Mouse (Mus musculus) midbrain, embryonic 16.5 days (tissue): ENCODE measurements around the gene F830045P16Rik. TPM values are rescaled to one million over a fixed set of nuclear protein-coding genes. Genes with fewer than 3 reads are reported as not detected.
"Not testable (repeated sequence)": the region's sequence is repeated elsewhere in the genome, so short reads cannot be mapped to it uniquely, and the experiment has no call there.

Experiments used
- ATAC-seq: fragments of 200-750 bp; cut with Nextera tagmentation; 2 replicates; pipeline ENCODE4 v1.8.0; 2017; ENCODE audit warnings: moderate TSS enrichment
- H3K27ac ChIP-seq: fragments of 300-500 bp; sonication (generic); 2 replicates; pipeline ENCODE4 v1.5.1; 2014; ENCODE audit warnings: mild to moderate bottlenecking, low read length, mixed read lengths
- H3K27me3 ChIP-seq: fragments of 300-500 bp; sonication (generic); 2 replicates; pipeline ENCODE4 v1.6.1; 2014; ENCODE audit warnings: low read depth, low read length, mixed read lengths; ENCODE audit not compliant: control insufficient read depth, insufficient read depth
- H3K36me3 ChIP-seq: fragments of 300-500 bp; sonication (generic); 2 replicates; pipeline ENCODE4 v1.6.1; 2014; ENCODE audit warnings: mild to moderate bottlenecking, low read length, moderate library complexity, mixed read lengths; ENCODE audit not compliant: control insufficient read depth, insufficient read depth
- H3K4me1 ChIP-seq: fragments of 300-500 bp; sonication (generic); 2 replicates; pipeline ENCODE4 v1.6.1; 2014; ENCODE audit warnings: mild to moderate bottlenecking, low read length, mixed read lengths; ENCODE audit not compliant: control insufficient read depth, insufficient read depth
- H3K4me2 ChIP-seq: fragments of 300-500 bp; sonication (generic); 2 replicates; pipeline ENCODE4 v1.6.1; 2014; ENCODE audit warnings: mild to moderate bottlenecking, low read length, mixed read lengths
- H3K4me3 ChIP-seq: fragments of 300-500 bp; sonication (generic); 2 replicates; pipeline ENCODE4 v1.5.1; 2014; ENCODE audit warnings: low read depth, mild to moderate bottlenecking, low read length, moderate library complexity, mixed read lengths
- H3K9ac ChIP-seq: fragments of 300-500 bp; sonication (generic); 2 replicates; pipeline ENCODE4 v1.6.1; 2014; ENCODE audit warnings: low read depth, low read length, mixed read lengths
- H3K9me3 ChIP-seq: fragments of 300-500 bp; sonication (generic); replicated peaks from 2 replicates; pipeline ENCODE4 v1.6.1; 2014; ENCODE audit warnings: mild to moderate bottlenecking, low read length, mixed read lengths; ENCODE audit not compliant: control insufficient read depth, poor library complexity, severe bottlenecking
- WGBS: fragments of 180-500 bp; shearing (Covaris S2); extraction: QIAGEN DNeasy Blood & Tissue Kit; methylation state at CpG from one replicate; pipeline ENCODE4 v1.1.7; 2014; 5-methylcytosine and 5-hydroxymethylcytosine counted together
- polyA plus RNA-seq: library from polyadenylated mRNA; unstranded; fragments of >200 nt; fragmentation: Nextera tagmentation; extraction: Ambion mirVana; gene quantifications from 2 replicates; pipeline ENCODE4 v1.2.1, GENCODE M21; 2015

F830045P16Rik gene
- polyA plus RNA-seq, 1 experiment from 2014 or later, result not detected

DNA sequence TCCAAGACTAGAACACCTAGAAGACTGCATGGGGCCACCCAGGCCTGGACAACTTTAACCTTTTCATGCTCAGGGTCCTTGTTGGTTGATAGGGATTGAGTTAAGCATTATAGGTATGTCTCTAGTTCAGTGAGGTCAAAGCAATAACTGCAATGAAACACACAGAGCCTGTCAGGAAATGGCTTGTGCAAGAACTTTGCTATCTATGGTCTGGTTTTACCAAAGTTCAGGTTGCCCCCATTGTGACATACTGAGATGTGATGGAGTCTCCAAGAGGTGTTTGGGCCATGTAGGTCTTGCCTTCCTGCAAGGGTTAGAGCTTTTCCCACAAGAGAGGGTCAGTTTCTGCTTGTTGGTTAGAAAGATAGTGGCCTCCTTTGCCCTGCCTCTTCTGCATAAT lies 10.8 kb downstream of the F830045P16Rik start:
- Histone ChIP-seq H3K27me3 (no peaks in the 10 kb centered on the region), H3K27ac (no peak overlapping the region)

DNA sequence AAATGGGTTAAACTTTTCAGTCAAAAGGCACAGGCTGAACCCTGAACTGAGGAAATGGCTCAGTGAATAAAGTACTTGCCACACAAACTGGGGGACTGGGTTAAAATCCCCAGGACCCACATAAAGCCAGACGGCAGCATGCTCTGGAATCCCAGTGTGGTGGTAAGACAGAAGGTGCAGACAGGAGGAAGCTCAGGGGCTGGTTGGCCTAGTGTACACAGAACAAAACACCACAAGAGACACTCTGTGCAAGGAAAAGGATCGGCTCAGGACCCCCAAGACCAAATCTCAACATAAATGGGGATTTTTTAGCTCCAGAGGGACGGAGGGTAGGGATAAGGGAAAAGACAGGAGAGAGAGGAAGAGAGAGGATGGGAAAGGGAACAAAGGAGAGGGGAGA lies 17.9 kb downstream of the F830045P16Rik start:
- H3K36me3 ChIP-seq, result no peaks in the 10 kb centered on the region
- no peak overlapping the region for H3K4me2 ChIP-seq
- no peak overlapping the region for H3K27ac ChIP-seq
- H3K27me3 ChIP-seq, result no peaks in the 10 kb centered on the region
- H3K9me3 ChIP-seq, result no peaks in the 10 kb centered on the region
- 0 out of 2 replicates have a peak, but pooled peaks cover 4% of the 10 kb centered on the region for H3K4me1 ChIP-seq
- no peak overlapping the region for H3K4me3 ChIP-seq
- no peak for ATAC-seq
- 60% methylated on average over 3 of the region's 3 CpGs for WGBS
- H3K9ac ChIP-seq, result no peak overlapping the region

More for the DNA sequence above, 10.8 kb downstream of the F830045P16Rik start:
- no peak for ATAC-seq
- Histone ChIP-seq H3K4me3 (no peak overlapping the region), H3K4me1 (no peaks in the 10 kb centered on the region), H3K9ac (no peak overlapping the region), H3K4me2 (no peak overlapping the region), H3K9me3 (no peaks in the 10 kb centered on the region), H3K36me3 (no peaks in the 10 kb centered on the region)

DNA sequence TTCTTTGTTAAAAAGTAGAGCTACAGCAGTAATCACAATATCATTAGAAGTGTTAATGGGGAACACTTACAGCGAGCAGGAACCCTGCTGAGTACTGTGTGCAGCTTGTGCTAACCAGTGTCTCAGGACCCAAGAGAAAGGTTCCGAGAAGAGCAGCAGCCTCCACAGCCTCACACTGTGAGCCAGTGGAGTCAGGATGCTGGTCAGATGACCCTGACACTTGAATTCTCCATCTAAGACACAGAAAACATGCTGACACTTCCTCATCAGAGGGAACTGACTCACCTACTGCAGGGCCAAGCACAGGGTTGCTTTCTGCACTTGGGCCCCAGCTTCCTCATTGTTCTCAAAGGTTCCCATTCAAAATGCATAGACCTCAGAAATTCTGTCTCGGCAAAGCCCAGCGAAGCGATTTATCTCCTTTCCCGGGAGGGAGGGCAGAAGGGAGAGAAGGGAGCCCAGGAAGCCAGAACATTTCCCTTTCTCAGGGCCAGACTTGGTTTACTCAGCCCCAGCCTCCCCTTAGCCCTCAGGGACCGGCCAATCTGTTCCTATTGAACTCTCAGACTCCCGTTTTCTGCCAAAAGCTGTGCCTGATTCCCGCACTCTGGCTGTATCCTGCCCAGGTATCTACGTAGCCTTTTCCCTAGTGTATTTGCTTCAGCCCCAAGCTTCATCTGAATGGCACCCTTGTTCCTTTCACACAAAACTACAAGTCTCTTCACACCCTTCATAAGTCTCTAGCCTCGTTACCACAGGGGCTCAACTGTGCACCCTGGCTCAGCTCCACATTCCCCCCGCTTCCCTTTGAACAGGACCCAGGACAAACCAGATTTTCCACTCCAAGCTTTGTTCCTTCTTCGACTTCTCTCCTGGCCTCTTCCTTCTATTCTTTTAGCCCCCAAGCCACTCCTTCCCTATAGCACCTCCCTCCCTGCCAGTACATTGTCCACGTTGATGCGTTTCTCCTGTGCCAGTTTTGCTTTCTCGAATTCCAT lies 21.2 kb downstream of the F830045P16Rik start:
- Histone ChIP-seq H3K36me3 (no peaks in the 10 kb centered on the region), H3K4me1 (0 out of 2 replicates have a peak, but pooled peaks cover 4% of the 10 kb centered on the region), H3K9ac (no peak overlapping the region), H3K4me3 (no peak overlapping the region), H3K27ac (no peak overlapping the region), H3K27me3 (no peaks in the 10 kb centered on the region), H3K9me3 (no peaks in the 10 kb centered on the region), H3K4me2 (no peak overlapping the region)
- ATAC-seq, result no peak
- WGBS, result 33% methylated on average over 16 of the region's 16 CpGs

DNA sequence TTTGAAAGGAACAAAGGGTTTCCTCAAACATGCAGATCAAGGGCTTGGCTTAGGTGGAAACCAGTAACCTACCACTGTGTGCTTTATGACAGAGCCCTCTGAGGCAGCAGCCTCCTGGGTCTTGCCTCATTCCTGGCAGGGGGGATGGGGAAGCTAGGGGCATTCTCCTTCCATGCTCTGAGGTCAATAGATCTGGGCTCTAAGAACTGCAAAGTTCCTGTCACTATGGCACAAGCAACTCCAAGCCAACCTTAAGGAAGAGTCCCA lies 22.1 kb downstream of the F830045P16Rik start:
- no peak overlapping the region for H3K4me3 ChIP-seq

DNA sequence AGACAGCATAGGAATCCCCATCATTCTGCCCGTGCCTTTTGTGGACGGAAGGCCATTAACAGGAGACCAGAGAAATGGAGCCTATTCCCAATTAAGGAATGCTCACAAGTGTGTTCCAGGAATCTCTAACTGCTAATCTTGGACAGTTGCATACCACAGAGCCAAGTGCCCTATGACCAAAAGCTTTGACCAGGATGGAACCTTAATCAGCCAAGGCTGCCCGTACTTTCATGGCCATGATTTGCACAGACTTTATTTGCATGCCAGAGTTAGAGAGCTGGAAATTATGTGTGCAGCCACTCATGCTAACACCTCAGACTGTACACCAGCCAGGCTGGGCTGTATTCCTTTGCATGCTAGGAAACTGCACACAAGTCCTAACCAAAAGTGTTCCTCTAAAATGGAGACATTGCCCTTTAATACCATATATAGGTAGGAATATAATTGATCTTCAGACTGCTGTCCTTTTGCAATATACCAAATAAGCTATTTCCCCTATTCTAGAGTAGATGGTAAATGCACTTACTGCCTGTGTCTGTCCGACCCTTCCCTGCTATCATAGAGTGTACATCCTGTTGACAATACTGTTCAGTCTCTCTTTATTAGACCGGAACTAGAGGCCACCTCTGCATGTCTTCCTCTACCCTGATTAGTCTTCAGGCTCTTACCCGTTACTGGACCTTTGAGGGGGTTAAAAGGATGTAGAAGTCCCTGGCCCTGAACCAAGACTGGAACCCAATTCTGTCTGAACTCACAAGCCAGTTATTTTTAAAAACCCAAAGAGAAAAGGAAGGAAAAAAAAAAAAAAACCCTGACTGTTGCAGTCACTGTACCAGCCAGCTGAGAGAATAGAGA lies 22.6 kb downstream of the F830045P16Rik start:
- H3K9me3 ChIP-seq, result no peaks in the 10 kb centered on the region
- no peaks in the 10 kb centered on the region for H3K36me3 ChIP-seq
- no peak overlapping the region for H3K4me2 ChIP-seq
- no peak for ATAC-seq
- H3K4me1 ChIP-seq, result 0 out of 2 replicates have a peak, but pooled peaks cover 4% of the 10 kb centered on the region
- H3K27me3 ChIP-seq, result no peaks in the 10 kb centered on the region
- WGBS, result 77% methylated on average over 6 of the region's 6 CpGs
- H3K4me3 ChIP-seq, result no peak overlapping the region
- no peak overlapping the region for H3K9ac ChIP-seq
- no peak overlapping the region for H3K27ac ChIP-seq

More for the DNA sequence above, 22.1 kb downstream of the F830045P16Rik start:
- Histone ChIP-seq H3K9me3 (no peaks in the 10 kb centered on the region), H3K9ac (no peak overlapping the region), H3K36me3 (no peaks in the 10 kb centered on the region), H3K27me3 (no peaks in the 10 kb centered on the region), H3K27ac (no peak overlapping the region), H3K4me1 (0 out of 2 replicates have a peak, but pooled peaks cover 4% of the 10 kb centered on the region), H3K4me2 (no peak overlapping the region)
- no peak for ATAC-seq

DNA sequence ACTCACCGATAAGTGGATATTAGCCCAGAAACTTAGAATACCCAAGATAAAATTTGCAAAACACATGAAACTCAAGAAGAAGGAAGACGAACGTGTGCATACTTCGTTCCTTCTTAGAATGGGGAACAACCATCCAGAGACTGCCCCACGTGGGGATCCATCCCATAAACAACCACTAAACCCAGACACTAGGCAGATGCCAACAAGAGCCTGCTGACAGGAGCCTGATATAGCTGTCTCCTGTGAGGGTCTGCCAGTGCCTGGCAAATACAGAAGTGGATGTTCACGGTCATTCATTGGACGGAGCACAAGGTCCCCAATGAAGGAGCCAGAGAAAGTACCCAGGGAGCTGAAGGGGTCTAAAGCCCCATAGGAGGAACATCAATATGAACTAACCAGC lies 24.3 kb downstream of the F830045P16Rik start:
- H3K27me3 ChIP-seq, H3K4me1 ChIP-seq, H3K9me3 ChIP-seq, H3K27ac ChIP-seq, ATAC-seq, H3K4me3 ChIP-seq, H3K4me2 ChIP-seq, H3K36me3 ChIP-seq, H3K9ac ChIP-seq: not testable (repeated sequence)
- WGBS, result 93% methylated on average over 7 of the region's 7 CpGs

DNA sequence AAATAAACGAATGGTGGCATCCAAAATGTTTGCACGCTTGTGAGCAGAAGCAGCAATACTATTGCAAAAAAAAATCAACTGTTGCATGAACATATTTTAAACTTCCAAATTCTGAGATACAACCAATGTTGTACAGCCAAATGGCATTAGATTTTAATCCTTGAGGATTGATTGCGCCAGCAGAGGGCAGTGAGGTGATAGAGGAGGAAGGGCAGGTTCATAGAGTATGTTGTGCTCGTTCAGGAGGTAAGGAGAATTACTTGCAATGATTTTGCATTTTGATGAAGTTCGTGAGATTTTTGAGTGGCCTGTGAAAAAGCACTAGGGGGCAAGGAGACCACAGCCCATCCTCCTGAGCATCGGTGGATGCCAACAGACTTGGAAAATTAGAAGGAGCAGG lies 33.8 kb downstream of the F830045P16Rik start:
- Histone ChIP-seq H3K4me1 (no peaks in the 10 kb centered on the region), H3K27me3 (no peaks in the 10 kb centered on the region), H3K4me3 (no peak overlapping the region), H3K4me2 (no peak overlapping the region), H3K36me3 (no peaks in the 10 kb centered on the region), H3K9me3 (no peaks in the 10 kb centered on the region), H3K27ac (no peak overlapping the region), H3K9ac (no peak overlapping the region)
- ATAC-seq, result peak; percentile 45; the same call in 1 of the 2 replicates
- WGBS, result 27% methylated on average over 6 of the region's 6 CpGs

DNA sequence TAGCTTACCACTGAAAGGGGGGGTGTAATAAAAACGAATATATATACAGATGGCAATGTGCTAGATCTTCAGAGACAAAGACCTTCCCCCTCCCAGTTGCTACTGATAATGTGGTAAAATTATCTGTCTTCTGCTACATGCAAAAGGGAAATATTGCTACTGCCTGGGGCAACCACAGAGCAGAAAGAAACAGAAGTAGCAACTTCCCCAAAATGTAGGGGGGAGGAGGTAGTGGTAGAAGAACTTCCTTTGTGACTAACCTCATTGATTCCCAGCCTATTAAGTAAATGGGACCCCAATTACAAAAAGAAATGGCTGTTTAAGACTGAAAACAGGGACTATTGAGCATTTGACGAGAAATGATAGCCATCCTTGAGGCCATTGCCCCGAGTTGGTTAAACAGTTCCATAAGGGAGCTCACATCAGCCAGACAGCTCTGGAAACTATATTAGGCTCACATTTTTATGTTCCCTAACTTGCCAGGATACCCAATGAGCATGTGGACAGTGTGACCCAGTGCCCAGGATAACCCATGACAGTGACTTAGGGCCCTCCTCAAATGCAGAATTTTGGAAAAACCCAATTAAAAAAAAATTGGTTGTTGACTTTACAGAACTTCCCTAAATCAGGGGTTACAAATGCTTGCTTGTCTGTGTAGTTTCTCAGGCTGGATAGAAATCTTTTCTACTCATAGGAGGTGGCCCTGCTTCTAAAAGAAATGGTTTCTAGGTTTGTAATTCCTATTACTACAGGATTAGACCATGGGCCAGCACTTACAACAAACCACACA lies 46.7 kb downstream of the F830045P16Rik start:
- ATAC-seq, result no peak
- Histone ChIP-seq H3K27me3 (no peaks in the 10 kb centered on the region), H3K4me1 (no peaks in the 10 kb centered on the region), H3K9ac (no peak overlapping the region), H3K4me2 (no peak overlapping the region), H3K27ac (no peak overlapping the region), H3K9me3 (no peaks in the 10 kb centered on the region), H3K36me3 (no peaks in the 10 kb centered on the region), H3K4me3 (no peak overlapping the region)
- 82% methylated on average over 3 of the region's 3 CpGs for WGBS
